Mouse (Mus musculus) spleen, adult 2 months (tissue): ENCODE measurements around the gene Ptgir.

Experiments used
- CTCF ChIP-seq: fragments of 200-500 bp; IDR thresholded peaks from 2 replicates; pipeline ENCODE4 v1.5.1; 2011; ENCODE audit warnings: mild to moderate bottlenecking, inconsistent platforms; ENCODE audit not compliant: insufficient read depth, insufficient read length, insufficient replicate concordance; ENCODE audit errors: extremely low read depth
- POLR2A ChIP-seq: fragments of 200-500 bp; IDR thresholded peaks from 2 replicates; pipeline ENCODE4 v1.6.1; 2011; ENCODE audit warnings: low read depth, low read length, inconsistent platforms

GRCm38 (mm10) chr7:16918014-16918413 lies 11.7 kb downstream of the Ptgir start:
- TF ChIP-seq POLR2A (no peak), CTCF (no peak)
